Mouse (Mus musculus): ENCODE data around the gene Spryd3.

- TF ChIP-seq GATA1 (IDR thresholded peaks at IDR 0.05; ENCODE audit: low read length) (no peak), TAL1 (IDR thresholded peaks at IDR 0.05; ENCODE audit: low read length) (no peak)
Observed at GRCm38 (mm10) chr15:102176571-102177316, 40.7 kb upstream of the Spryd3 start.
